Mouse (Mus musculus): ENCODE measurements at regions not wholly inside any gene's neighbourhood (a gene's known extent, or its start where the extent isn't known, plus 50 kb on each side); places are given as distances from the start of the nearest gene placed in this dataset.

DNA sequence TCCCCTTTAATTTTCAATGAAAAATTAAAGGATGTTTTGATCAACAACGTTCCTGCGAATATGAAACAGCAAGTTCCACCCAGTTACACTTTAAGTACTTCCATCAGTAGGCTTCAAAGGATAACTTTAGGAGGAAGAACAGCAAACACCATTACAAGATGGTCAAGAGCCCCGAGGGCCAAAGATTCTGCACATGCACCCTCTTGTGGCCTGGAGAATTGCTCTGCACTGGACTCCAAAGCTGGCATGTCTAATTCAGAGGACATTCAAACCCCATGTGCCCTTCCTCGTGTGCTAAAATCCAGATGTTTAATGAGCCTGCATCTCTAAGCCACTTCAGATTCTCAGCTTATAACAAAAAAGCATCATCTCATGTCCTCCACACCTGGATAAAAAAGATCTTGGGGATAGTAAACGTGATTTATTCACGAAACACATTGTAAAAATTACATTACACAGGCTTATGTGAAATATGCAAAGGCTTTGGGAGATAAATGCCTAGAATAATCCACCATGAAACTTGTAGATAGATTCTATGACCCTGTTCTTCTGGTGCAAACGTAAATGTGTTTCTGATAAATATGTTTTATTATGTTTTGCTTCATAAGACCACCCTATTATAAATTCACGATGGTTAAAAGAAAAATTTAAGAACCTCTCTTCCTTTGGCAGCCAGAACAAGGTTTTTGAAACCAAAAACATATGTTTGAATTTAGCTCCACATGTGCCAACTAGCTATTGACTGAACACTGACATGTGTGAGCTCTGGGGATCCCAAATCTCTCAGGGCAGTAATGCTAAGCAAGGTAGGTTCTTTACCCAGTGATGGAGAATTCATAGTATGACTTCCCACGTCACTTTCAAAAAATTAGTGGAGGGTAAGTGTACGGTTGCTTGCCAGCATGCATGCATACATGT, 100.6 kb upstream of the Rfx3 start:
- CTCF ChIA-PET, result no interaction called here

DNA sequence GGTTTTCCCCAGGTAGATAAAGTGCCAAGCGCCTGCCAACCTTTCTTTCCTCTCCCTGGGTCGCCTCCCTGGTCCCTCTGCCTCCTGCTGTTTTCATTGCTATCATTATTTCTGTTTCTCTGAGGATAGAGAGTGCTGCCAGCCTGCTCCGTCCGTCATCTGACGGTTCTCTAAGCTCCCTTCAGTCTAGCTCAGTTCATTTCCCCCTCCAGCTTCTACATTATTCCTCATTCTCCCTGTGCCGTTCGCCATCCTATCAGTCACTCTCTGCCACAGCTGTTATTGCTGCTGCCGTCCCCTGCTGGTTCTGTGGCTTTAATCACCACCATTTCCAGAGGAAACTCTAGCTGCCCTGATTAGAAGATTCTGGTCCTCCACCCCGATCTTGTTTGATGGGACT, 84.7 kb upstream of the Rfx3 start:
- CTCF ChIA-PET, result no interaction called here

DNA sequence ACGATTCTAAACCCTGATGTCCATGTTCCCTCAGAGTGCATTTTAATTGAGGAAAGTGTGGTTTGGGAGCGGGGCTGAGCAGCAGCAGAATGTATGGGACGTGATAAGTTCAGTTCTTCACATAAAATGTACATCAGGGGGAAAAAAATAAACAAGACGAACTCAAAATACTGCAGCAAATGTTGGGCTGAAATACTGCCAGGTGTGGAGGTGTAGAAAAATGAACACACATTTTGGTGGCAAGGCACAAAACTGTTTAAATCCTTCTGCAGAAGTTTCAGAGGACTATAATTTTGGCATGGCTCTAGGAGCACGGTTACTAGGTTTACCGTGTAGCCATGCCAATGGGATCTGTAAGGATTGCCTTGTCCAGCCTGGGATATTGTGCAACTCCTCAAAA, 81.3 kb upstream of the Rfx3 start:
- CTCF ChIA-PET, result no interaction called here

DNA sequence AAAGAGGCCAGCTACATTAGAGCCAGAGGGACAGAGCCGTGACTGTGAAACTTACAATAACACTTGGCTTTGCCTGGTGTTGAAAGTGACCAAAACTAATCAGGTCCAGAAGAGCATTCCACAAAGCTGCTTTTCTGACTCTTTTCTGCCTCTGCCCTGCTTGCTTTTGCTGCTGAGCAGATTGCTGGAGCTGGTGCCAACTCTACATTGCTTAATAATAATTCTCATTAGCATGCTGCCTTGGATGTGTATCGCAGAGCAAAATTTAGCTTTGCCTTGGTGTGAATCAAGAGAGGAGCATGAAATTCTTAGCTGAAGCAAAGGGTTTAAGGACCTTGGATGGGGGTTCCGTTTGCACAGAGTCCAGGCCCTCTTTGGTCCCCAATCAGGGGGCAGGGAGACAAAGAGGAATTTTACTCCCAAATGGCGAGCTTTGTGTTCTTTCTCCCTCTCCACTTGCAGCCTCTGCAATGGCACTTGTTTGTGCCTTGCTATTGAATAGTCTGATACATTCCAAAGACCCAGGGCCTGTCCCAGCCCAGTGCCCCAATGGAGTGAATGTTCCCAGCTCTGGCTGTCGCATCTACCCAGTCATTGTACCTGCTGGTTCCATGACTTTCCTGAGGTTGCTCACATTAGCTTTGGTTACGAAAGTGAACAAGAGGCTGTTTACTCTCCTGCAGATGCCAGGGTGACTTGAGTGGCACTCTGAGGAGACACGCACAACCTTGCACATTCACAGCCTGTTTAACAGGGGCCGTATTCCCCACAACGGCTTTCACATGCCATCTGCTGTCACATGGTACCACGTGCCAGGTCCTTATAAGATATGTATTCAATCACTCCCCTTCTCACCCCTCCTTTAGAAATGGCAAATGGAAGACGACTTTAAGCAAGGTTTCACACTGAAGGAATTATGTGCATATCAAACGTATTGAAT, 76.9 kb upstream of the Rfx3 start:
- CTCF ChIA-PET, result no interaction called here

DNA sequence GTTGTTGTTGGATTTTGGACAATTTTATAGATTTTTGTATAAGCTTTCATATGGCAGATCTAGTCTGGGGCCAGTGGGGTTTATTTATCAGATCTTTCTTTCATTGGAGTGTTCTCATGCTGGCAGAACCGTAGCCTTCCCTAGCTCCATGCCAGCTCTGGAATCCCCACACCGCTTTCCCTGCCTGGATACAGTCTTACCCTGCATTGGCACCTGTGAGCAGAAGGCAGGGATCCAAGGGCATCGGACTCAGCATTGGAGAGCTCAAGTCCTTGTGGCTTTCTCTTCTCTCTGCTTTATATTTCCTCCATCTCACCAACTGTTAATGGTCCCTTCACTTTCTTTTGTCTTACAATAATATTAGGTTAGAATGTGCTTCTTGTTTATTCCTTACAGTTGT, 59.4 kb upstream of the Rfx3 start:
- CTCF ChIA-PET, result no interaction called here

Measured in spleen, embryonic (tissue).